Mouse (Mus musculus) heart, embryonic 10.5 days (tissue): ENCODE measurements around the gene Btnl10. TPM values are rescaled to one million over a fixed set of nuclear protein-coding genes. Genes with fewer than 3 reads are reported as not detected.

Source experiments
- DNase-seq: peaks from one replicate; pipeline ENCODE4 v3.0.0-alpha.2; 2017; ENCODE audit warnings: low spot score
- H3K27ac ChIP-seq: fragments of 300-500 bp; sonication (generic); 2 replicates; pipeline ENCODE4 v1.5.1; 2016; ENCODE audit warnings: mild to moderate bottlenecking
- H3K27me3 ChIP-seq: fragments of 300-500 bp; sonication (generic); 2 replicates; pipeline ENCODE4 v1.6.1; 2016; ENCODE audit warnings: mild to moderate bottlenecking; ENCODE audit not compliant: poor library complexity, insufficient read depth, severe bottlenecking
- H3K36me3 ChIP-seq: fragments of 300-500 bp; sonication (generic); 2 replicates; pipeline ENCODE4 v1.6.1; 2016; ENCODE audit warnings: mild to moderate bottlenecking, moderate library complexity
- H3K4me1 ChIP-seq: fragments of 300-500 bp; sonication (generic); 2 replicates; pipeline ENCODE4 v1.6.1; 2016; ENCODE audit warnings: mild to moderate bottlenecking
- H3K4me3 ChIP-seq: fragments of 300-500 bp; sonication (generic); 2 replicates; pipeline ENCODE4 v1.5.1; 2016; ENCODE audit warnings: mild to moderate bottlenecking, moderate library complexity
- H3K9me3 ChIP-seq: fragments of 300-500 bp; sonication (generic); 2 replicates; pipeline ENCODE4 v1.6.1; 2016; ENCODE audit warnings: mild to moderate bottlenecking, moderate library complexity
- WGBS: fragments of 180-500 bp; shearing (Covaris S2); methylation state at CpG from one replicate; pipeline ENCODE4 v1.1.7; 2016; 5-methylcytosine and 5-hydroxymethylcytosine counted together
- polyA plus RNA-seq: library from polyadenylated mRNA; unstranded; fragments of >200 nt; fragmentation: Nextera tagmentation; extraction: Ambion mirVana; gene quantifications from 2 replicates; pipeline ENCODE4 v1.2.1, GENCODE M21; 2016

Gene Btnl10
- polyA plus RNA-seq, 1 experiment from 2014 or later = not detected

- WGBS = 48% methylated on average over 14 of the region's 14 CpGs
- Histone ChIP-seq H3K9me3 (no peaks in the 10 kb centered on the region), H3K27me3 (0 out of 2 replicates have a peak, but pooled peaks cover 8% of the 10 kb centered on the region), H3K4me3 (no peak overlapping the region), H3K36me3 (no peaks in the 10 kb centered on the region), H3K4me1 (peaks cover 21% of the 10 kb centered on the region), H3K27ac (no peak overlapping the region)
- no peak for DNase-seq
Measured at GRCm38 (mm10) chr11:58916879-58917744, 596 bp upstream of the Btnl10 start.

GRCm38 (mm10) chr11:58918759-58919158 lies 1.1 kb downstream of the Btnl10 start:
- 77% methylated on average over 5 of the region's 5 CpGs for WGBS
- H3K27ac ChIP-seq = no peak overlapping the region

GRCm38 (mm10) chr11:58922420-58922819 lies 4.7 kb downstream of the Btnl10 start:
- H3K36me3 ChIP-seq = no peaks in the 10 kb centered on the region
- WGBS = 85% methylated on average over 9 of the region's 9 CpGs
- H3K27me3 ChIP-seq = peaks cover 18% of the 10 kb centered on the region; the same call in 1 of the 2 replicates
- H3K27ac ChIP-seq = no peak overlapping the region
- no peak overlapping the region for H3K4me3 ChIP-seq
- H3K4me1 ChIP-seq = peaks cover 13% of the 10 kb centered on the region
- DNase-seq = no peak
- H3K9me3 ChIP-seq = no peaks in the 10 kb centered on the region

More at GRCm38 (mm10) chr11:58918759-58919158, 1.1 kb downstream of the Btnl10 start:
- Histone ChIP-seq H3K9me3 (no peaks in the 10 kb centered on the region), H3K27me3 (peaks cover 16% of the 10 kb centered on the region; the same call in 1 of the 2 replicates), H3K4me3 (no peak overlapping the region), H3K4me1 (peaks cover 21% of the 10 kb centered on the region), H3K36me3 (no peaks in the 10 kb centered on the region)
- no peak for DNase-seq

GRCm38 (mm10) chr11:58926651-58927050 lies 8.9 kb downstream of the Btnl10 start:
- DNase-seq = no peak
- Histone ChIP-seq H3K4me3 (no peak overlapping the region), H3K4me1 (peaks cover 20% of the 10 kb centered on the region), H3K27ac (no peak overlapping the region), H3K36me3 (peaks cover 6% of the 10 kb centered on the region), H3K27me3 (peaks cover 11% of the 10 kb centered on the region; the same call in 1 of the 2 replicates), H3K9me3 (no peaks in the 10 kb centered on the region)
- WGBS = 90% methylated on average over 2 of the region's 3 CpGs

- 67% methylated on average over 2 of the region's 2 CpGs for WGBS
- Histone ChIP-seq H3K9me3 (no peaks in the 10 kb centered on the region), H3K27me3 (peaks cover 11% of the 10 kb centered on the region; the same call in 1 of the 2 replicates), H3K4me3 (no peak overlapping the region), H3K27ac (no peak overlapping the region), H3K36me3 (peaks cover 10% of the 10 kb centered on the region), H3K4me1 (peaks cover 20% of the 10 kb centered on the region)
- DNase-seq = no peak
Measured at GRCm38 (mm10) chr11:58927053-58927452, 9.3 kb downstream of the Btnl10 start.

- no peaks in the 10 kb centered on the region for H3K9me3 ChIP-seq
- 25% methylated on average over 20 of the region's 20 CpGs for WGBS
- H3K27ac ChIP-seq = peak overlapping the region; percentile 57; the same call in 1 of the 2 replicates
- peak; percentile 85 for DNase-seq
- H3K27me3 ChIP-seq = peaks cover 10% of the 10 kb centered on the region; the same call in 1 of the 2 replicates
- H3K36me3 ChIP-seq = peaks cover 20% of the 10 kb centered on the region
- H3K4me3 ChIP-seq = peak overlapping the region; percentile 35
- H3K4me1 ChIP-seq = peaks cover 20% of the 10 kb centered on the region
Measured at GRCm38 (mm10) chr11:58927790-58928651, 10.3 kb downstream of the Btnl10 start.

- H3K4me3 ChIP-seq = no peak overlapping the region
- peaks cover 20% of the 10 kb centered on the region for H3K4me1 ChIP-seq
- WGBS = 59% methylated on average over 4 of the region's 4 CpGs
- no peak overlapping the region; the same call in 1 of the 2 replicates for H3K27ac ChIP-seq
- DNase-seq = no peak
- H3K9me3 ChIP-seq = no peaks in the 10 kb centered on the region
- peaks cover 30% of the 10 kb centered on the region for H3K36me3 ChIP-seq
- peaks cover under 1% of the 10 kb centered on the region; the same call in 1 of the 2 replicates for H3K27me3 ChIP-seq
Measured at GRCm38 (mm10) chr11:58929055-58929454, 11.3 kb downstream of the Btnl10 start.

GRCm38 (mm10) chr11:58929641-58930040 lies 11.9 kb downstream of the Btnl10 start:
- peaks cover 36% of the 10 kb centered on the region for H3K36me3 ChIP-seq
- 42% methylated on average over 3 of the region's 3 CpGs for WGBS
- H3K27me3 ChIP-seq = no peaks in the 10 kb centered on the region
- H3K4me3 ChIP-seq = no peak overlapping the region
- H3K9me3 ChIP-seq = no peaks in the 10 kb centered on the region
- no peak overlapping the region for H3K27ac ChIP-seq
- DNase-seq = no peak
- H3K4me1 ChIP-seq = peaks cover 20% of the 10 kb centered on the region

GRCm38 (mm10) chr11:58930254-58930653 lies 12.5 kb downstream of the Btnl10 start:
- Histone ChIP-seq H3K27ac (no peak overlapping the region), H3K4me1 (peaks cover 20% of the 10 kb centered on the region), H3K27me3 (no peaks in the 10 kb centered on the region), H3K36me3 (peaks cover 40% of the 10 kb centered on the region), H3K4me3 (no peak overlapping the region), H3K9me3 (no peaks in the 10 kb centered on the region)
- whole genome bisulfite sequencing = 81% methylated on average over 3 of the region's 3 CpGs
- no peak for DNase-seq

GRCm38 (mm10) chr11:58931576-58931975 lies 13.9 kb downstream of the Btnl10 start:
- Histone ChIP-seq H3K27ac (no peak overlapping the region), H3K4me1 (peaks cover 20% of the 10 kb centered on the region), H3K27me3 (no peaks in the 10 kb centered on the region), H3K9me3 (no peaks in the 10 kb centered on the region), H3K4me3 (no peak overlapping the region), H3K36me3 (peaks cover 51% of the 10 kb centered on the region)
- WGBS = 71% methylated on average over 4 of the region's 4 CpGs
- no peak for DNase-seq

- DNase-seq = no peak
- Histone ChIP-seq H3K4me1 (peaks cover 21% of the 10 kb centered on the region), H3K36me3 (peaks cover 38% of the 10 kb centered on the region), H3K27me3 (peaks cover 5% of the 10 kb centered on the region; the same call in 1 of the 2 replicates), H3K4me3 (peak overlapping the region; percentile 97), H3K9me3 (no peaks in the 10 kb centered on the region), H3K27ac (peak overlapping the region; percentile 97)
- WGBS = 2% methylated on average over 13 of the region's 13 CpGs
Measured at GRCm38 (mm10) chr11:58937909-58938308, 20.2 kb downstream of the Btnl10 start.

GRCm38 (mm10) chr11:58938322-58939087 lies 20.8 kb downstream of the Btnl10 start, which contains the start of gene Rnf187:
TSS of gene Rnf187 (minus strand) at chr11:58938916.
- Histone ChIP-seq H3K4me1 (peaks cover 21% of the 10 kb centered on the region), H3K36me3 (peaks cover 32% of the 10 kb centered on the region), H3K4me3 (peak within 1 kb of the TSS; percentile 97), H3K9me3 (no peaks in the 10 kb centered on the region), H3K27me3 (peaks cover 5% of the 10 kb centered on the region; the same call in 1 of the 2 replicates), H3K27ac (peak within 1 kb of the TSS; percentile 97)
- WGBS = under 1% methylated on average over 95 of the region's 95 CpGs
- peak; percentile 95 for DNase-seq
